Mouse (Mus musculus): Measurements from ENCODE around the gene Mapkapk2. TPM values are rescaled to one million over a fixed set of nuclear protein-coding genes. Genes with fewer than 3 reads are reported as not detected.
A peak's percentile ranks its signal among the peaks of the same experiment; 100 is the strongest.

Gene Mapkapk2
- polyA plus RNA-seq, 1 experiment from 2014 or later = 49.5 TPM

DNA sequence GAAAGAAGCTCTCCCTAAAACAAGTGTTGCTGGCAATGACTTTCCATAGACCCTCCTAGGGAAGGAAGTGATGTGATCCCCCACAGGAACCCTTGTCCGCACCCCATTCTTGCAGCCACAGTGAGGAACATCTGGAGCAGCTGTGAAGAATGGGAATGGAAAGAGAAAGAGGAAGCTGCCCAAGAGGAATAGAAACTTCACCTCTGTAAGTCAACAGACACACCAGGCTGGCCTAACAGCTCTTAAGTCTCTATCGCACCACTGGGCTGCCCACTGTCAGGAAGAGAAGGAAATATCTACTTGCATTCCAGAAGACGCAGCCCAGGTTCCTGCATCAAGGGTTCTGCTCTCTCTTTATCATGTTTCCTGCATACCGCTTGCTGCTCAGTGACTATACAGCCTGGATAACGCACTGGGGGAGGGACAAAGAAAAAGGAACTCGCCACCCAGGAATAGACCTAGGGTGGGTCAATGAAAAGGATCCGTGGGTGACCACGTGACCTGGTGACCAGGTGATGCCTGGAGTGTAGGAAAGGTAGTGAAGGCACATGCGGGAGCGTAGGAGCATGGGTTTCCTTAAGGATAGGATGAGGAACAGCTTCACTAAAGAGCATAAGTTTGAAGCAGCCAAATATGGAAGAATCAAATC lies 6.3 kb upstream of the Mapkapk2 start:
- no peak overlapping the region for H3K27ac ChIP-seq
- WGBS = 66% methylated on average over 10 of the region's 10 CpGs

GRCm38 (mm10) chr1:131100808-131101207 lies 3.2 kb upstream of the Mapkapk2 start:
- 85% methylated on average over 1 of the region's 1 CpGs for WGBS
- Histone ChIP-seq H3K9me3 (no peaks in the 10 kb centered on the region), H3K27me3 (replicated peaks) (no peaks in the 10 kb centered on the region), H3K4me3 (replicated peaks) (no peak overlapping the region), H3K36me3 (no peaks in the 10 kb centered on the region), H3K4me1 (peaks cover 7% of the 10 kb centered on the region), H3K9ac (no peak overlapping the region), H3K27ac (no peak overlapping the region), H3K4me2 (no peak overlapping the region)
- no peak for ATAC-seq (ENCODE audit: insufficient read depth, low FRiP score, low read depth)

More for the DNA sequence above, 6.3 kb upstream of the Mapkapk2 start:
- Histone ChIP-seq H3K4me3 (replicated peaks) (no peak overlapping the region), H3K27me3 (replicated peaks) (no peaks in the 10 kb centered on the region), H3K9me3 (no peaks in the 10 kb centered on the region), H3K4me1 (peaks cover 10% of the 10 kb centered on the region), H3K4me2 (no peak overlapping the region), H3K9ac (no peak overlapping the region), H3K36me3 (no peaks in the 10 kb centered on the region)
- ATAC-seq (ENCODE audit: insufficient read depth, low FRiP score, low read depth) = no peak

DNA sequence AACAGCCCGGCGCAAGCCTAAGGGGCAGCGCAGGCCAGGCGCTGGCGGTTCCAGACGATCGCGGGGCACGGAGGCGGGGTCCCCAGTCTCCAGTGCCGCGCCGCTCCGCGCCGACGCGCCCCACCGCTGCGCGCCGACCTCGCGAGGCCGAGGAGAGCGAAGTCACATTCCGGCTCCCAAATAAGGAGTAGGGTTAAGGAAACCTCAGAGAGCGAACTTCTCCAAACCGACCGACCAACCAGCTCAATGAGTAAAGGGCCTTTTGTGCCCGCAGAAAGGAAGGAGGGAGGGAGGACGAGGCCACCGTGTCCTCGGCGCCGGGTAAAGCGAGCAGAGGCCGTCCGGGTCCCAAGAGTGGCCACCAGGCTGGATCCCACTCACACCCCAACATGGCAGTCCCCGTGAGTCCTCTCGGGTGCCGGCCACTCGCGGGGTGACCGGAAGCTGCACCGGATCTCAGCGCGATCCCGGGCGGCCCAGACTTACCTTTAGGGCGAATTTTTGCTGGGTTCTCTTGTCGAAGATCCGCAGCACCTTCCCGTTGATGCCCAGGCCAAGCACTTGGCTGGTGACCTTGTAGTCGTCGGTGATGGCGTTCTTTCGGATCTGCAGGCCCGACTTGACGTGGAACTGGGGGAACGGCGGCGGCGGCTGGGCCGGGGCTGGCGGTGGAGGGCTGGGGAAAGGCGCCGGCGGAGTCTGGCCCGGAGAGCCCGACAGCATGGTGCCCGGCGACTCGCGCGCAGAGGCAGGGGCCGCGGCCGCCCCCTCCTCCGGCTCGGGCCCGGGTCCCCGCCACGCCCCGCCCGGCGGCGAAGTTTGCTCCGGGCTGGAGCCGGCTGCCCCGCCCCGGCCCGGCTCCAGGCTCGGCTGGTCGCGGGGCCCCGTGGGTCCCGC lies 575 bp downstream of the Mapkapk2 start:
- peak overlapping the region; percentile 86 for H3K9ac ChIP-seq
- peak overlapping the region; percentile 67 for H3K4me2 ChIP-seq
- no peaks in the 10 kb centered on the region for H3K27me3 ChIP-seq (replicated peaks)
- peak; percentile 27 for ATAC-seq (ENCODE audit: insufficient read depth, low FRiP score, low read depth)
- WGBS = under 1% methylated on average over 83 of the region's 98 CpGs
- no peaks in the 10 kb centered on the region for H3K36me3 ChIP-seq
- peak overlapping the region; percentile 94 for H3K27ac ChIP-seq
- H3K9me3 ChIP-seq = no peaks in the 10 kb centered on the region
- H3K4me1 ChIP-seq = peaks cover 33% of the 10 kb centered on the region
- peak overlapping the region; percentile 88 for H3K4me3 ChIP-seq (replicated peaks)

DNA sequence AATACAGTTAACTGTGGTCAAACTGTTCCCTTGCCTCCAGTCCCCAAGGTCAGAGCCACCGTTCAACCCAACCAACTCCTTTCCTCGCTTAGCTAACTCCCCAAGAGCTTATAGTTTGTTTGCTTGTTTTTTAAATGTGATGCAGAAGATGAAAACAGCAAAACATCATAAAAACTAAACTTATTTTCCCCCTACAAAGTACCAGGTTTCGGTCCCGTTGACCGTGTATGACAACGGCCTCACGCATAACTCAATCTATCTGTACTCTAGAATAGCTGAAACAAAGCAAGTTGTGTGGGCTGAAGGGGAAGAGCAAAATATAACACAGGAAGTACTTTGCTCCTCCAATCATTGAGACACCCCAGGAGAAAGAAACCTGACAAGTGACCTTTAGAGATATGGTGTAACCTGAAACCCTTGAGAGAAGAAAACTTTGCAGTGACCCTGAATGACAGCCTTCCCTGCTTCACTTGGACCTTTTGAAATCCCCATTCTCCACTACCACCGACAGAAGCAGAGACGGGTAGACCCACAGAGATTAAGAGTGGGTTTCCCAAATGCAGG lies 1.4 kb downstream of the Mapkapk2 start:
- H3K36me3 ChIP-seq = no peaks in the 10 kb centered on the region
- H3K9me3 ChIP-seq = no peaks in the 10 kb centered on the region
- WGBS = 6% methylated on average over 9 of the region's 9 CpGs
- peak overlapping the region; percentile 94 for H3K27ac ChIP-seq
- H3K4me3 ChIP-seq (replicated peaks) = peak overlapping the region; percentile 88
- peaks cover 38% of the 10 kb centered on the region for H3K4me1 ChIP-seq
- peak overlapping the region; percentile 67 for H3K4me2 ChIP-seq
- peak overlapping the region; percentile 86; the same call in 1 of the 2 replicates for H3K9ac ChIP-seq
- H3K27me3 ChIP-seq (replicated peaks) = no peaks in the 10 kb centered on the region
- ATAC-seq (ENCODE audit: insufficient read depth, low FRiP score, low read depth) = no peak

DNA sequence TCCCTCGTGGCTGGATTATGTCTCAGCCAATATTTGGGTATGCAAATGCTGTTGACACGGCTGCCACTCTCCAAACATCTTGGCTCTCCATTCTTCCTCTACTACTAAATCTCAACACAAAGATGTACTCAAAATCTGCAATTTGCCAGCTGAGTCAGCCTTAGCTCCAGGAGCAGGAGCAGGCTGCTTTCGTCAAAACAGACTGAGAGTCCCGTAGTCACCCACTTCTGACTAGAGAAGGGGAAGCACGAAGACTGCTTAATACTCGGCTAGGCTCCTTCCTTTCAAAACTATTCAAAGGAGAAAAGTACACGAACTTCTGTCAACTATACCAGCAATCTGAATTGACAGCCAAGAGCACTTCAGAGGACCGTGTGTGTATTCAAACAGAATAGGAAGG lies 2.1 kb downstream of the Mapkapk2 start:
- H3K4me2 ChIP-seq = peak overlapping the region; percentile 67
- 0 out of 2 replicates have a peak overlapping the region, but pooled peaks have one; percentile 14 for H3K27ac ChIP-seq
- WGBS = 10% methylated on average over 8 of the region's 8 CpGs
- no peak for ATAC-seq (ENCODE audit: insufficient read depth, low FRiP score, low read depth)
- no peak overlapping the region for H3K9ac ChIP-seq
- no peaks in the 10 kb centered on the region for H3K9me3 ChIP-seq
- no peaks in the 10 kb centered on the region for H3K36me3 ChIP-seq
- H3K27me3 ChIP-seq (replicated peaks) = no peaks in the 10 kb centered on the region
- peaks cover 44% of the 10 kb centered on the region for H3K4me1 ChIP-seq
- H3K4me3 ChIP-seq (replicated peaks) = peak overlapping the region; percentile 88

- Histone ChIP-seq H3K9ac (no peak overlapping the region), H3K4me2 (peak overlapping the region; percentile 8; the same call in 1 of the 2 replicates), H3K9me3 (no peaks in the 10 kb centered on the region), H3K27me3 (replicated peaks) (no peaks in the 10 kb centered on the region), H3K36me3 (no peaks in the 10 kb centered on the region), H3K4me1 (peaks cover 61% of the 10 kb centered on the region), H3K27ac (no peak overlapping the region), H3K4me3 (replicated peaks) (no peak overlapping the region)
- WGBS = 57% methylated on average over 8 of the region's 8 CpGs
- no peak for ATAC-seq (ENCODE audit: insufficient read depth, low FRiP score, low read depth)
Observed at GRCm38 (mm10) chr1:131093889-131094288, 3.7 kb downstream of the Mapkapk2 start.

DNA sequence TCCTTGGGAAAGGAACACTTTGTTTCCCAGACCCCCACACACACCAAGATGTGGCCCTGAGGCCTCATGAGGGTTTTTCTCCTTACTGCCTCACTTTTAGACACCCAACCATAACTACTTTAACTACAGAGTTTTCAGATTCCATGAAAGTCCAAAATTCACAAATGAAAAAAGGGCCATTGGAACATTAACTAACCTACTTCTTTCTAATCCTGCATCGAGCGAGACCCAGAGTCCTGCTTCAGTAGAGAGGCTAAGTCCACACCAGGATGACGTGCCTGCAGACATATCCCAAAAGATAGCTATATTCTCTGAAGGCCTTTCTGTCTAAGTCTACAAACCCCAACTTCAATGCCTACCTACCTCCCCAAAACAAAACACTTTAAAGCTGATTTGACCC lies 4.8 kb downstream of the Mapkapk2 start:
- Histone ChIP-seq H3K4me1 (peaks cover 62% of the 10 kb centered on the region), H3K4me3 (replicated peaks) (no peak overlapping the region), H3K36me3 (no peaks in the 10 kb centered on the region), H3K4me2 (no peak overlapping the region), H3K27me3 (replicated peaks) (no peaks in the 10 kb centered on the region), H3K27ac (no peak overlapping the region), H3K9ac (no peak overlapping the region), H3K9me3 (no peaks in the 10 kb centered on the region)
- ATAC-seq (ENCODE audit: insufficient read depth, low FRiP score, low read depth) = no peak
- 91% methylated on average over 3 of the region's 3 CpGs for WGBS

- H3K27ac ChIP-seq = no peak overlapping the region
- no peak overlapping the region for H3K9ac ChIP-seq
- no peak overlapping the region for H3K4me3 ChIP-seq (replicated peaks)
- no peaks in the 10 kb centered on the region for H3K9me3 ChIP-seq
- peaks cover 65% of the 10 kb centered on the region for H3K4me1 ChIP-seq
- H3K36me3 ChIP-seq = no peaks in the 10 kb centered on the region
- no peaks in the 10 kb centered on the region for H3K27me3 ChIP-seq (replicated peaks)
- no peak overlapping the region for H3K4me2 ChIP-seq
- ATAC-seq (ENCODE audit: insufficient read depth, low FRiP score, low read depth) = no peak
- WGBS = 70% methylated on average over 3 of the region's 3 CpGs
Observed at GRCm38 (mm10) chr1:131092173-131092572, 5.5 kb downstream of the Mapkapk2 start.

DNA sequence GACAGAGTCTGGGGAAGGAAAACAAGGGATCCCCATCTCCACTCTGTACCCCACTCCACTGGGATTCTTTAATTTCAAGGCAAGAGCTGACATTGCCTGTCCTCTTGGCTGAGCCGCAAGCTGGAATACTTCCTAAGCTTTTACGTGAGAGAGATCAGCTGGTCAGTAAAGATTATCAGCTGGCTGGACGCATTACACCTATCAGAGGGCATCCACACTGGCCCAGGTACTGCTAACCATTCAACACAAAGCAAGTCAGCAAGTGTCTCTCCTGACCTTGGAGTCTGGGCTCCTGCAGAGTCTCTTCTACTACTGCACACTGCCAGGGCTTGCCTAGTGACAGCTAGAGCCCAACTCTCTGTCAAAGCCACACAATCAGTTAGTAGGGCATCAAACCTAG lies 6.1 kb downstream of the Mapkapk2 start:
- Histone ChIP-seq H3K27ac (no peak overlapping the region), H3K36me3 (no peaks in the 10 kb centered on the region), H3K4me2 (no peak overlapping the region), H3K9me3 (no peaks in the 10 kb centered on the region), H3K9ac (no peak overlapping the region), H3K4me1 (peaks cover 71% of the 10 kb centered on the region), H3K27me3 (replicated peaks) (no peaks in the 10 kb centered on the region), H3K4me3 (replicated peaks) (no peak overlapping the region)
- 71% methylated on average over 3 of the region's 3 CpGs for WGBS
- ATAC-seq (ENCODE audit: insufficient read depth, low FRiP score, low read depth) = no peak

DNA sequence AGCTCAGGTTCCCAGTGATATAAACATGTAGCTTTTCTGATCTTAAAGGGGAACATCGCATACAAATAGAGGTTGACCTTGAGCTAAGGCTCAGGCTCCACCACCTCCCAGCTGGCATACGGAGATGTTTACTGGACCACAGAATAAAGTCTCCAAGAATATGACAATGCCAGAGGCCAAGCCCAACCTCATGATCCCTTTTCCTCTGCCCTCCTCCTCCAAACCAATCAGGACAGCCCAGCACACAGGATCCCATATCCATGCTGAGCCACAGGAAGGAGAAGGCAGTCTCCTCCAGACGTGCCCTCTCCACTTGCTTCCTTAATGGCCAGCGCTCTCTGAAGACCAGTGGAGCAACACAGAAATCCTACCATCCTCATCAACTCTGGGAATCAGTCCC lies 6.7 kb downstream of the Mapkapk2 start:
- no peak overlapping the region for H3K4me3 ChIP-seq (replicated peaks)
- no peaks in the 10 kb centered on the region for H3K9me3 ChIP-seq
- H3K9ac ChIP-seq = no peak overlapping the region
- no peak overlapping the region for H3K27ac ChIP-seq
- H3K27me3 ChIP-seq (replicated peaks) = no peaks in the 10 kb centered on the region
- 53% methylated on average over 4 of the region's 4 CpGs for WGBS
- ATAC-seq (ENCODE audit: insufficient read depth, low FRiP score, low read depth) = no peak
- no peaks in the 10 kb centered on the region for H3K36me3 ChIP-seq
- H3K4me1 ChIP-seq = peaks cover 78% of the 10 kb centered on the region
- no peak overlapping the region for H3K4me2 ChIP-seq

DNA sequence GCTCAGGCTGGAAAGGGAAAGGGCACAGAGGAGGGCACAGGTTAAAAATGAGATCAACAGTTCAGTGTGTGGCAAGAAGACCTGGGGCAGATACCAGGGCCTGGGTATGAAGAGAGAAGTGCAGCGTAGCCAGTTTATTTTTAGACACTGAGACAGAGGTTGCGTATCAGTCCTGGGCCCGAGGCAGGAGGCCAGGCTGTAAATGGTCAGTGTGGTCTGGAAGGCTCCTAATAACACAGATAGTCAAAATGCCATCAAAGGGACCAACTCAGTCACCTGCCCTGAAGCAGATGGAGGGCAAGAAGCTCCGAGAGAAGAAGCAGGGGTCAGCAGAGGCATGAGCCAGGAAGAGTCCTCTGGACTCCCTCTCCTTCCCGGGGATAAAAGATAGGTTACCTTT lies 7.4 kb downstream of the Mapkapk2 start:
- H3K9me3 ChIP-seq = no peaks in the 10 kb centered on the region
- no peak overlapping the region for H3K9ac ChIP-seq
- WGBS = 59% methylated on average over 5 of the region's 5 CpGs
- no peak overlapping the region for H3K4me3 ChIP-seq (replicated peaks)
- no peaks in the 10 kb centered on the region for H3K36me3 ChIP-seq
- peaks cover 79% of the 10 kb centered on the region for H3K4me1 ChIP-seq
- no peak overlapping the region for H3K4me2 ChIP-seq
- ATAC-seq (ENCODE audit: insufficient read depth, low FRiP score, low read depth) = no peak
- 0 out of 2 replicates have a peak overlapping the region, but pooled peaks have one; percentile 27 for H3K27ac ChIP-seq
- no peaks in the 10 kb centered on the region for H3K27me3 ChIP-seq (replicated peaks)

All from stomach, embryonic 15.5 days (tissue).